Mouse (Mus musculus): Measurements from ENCODE around the gene Bora. TPM values are rescaled to one million over a fixed set of nuclear protein-coding genes. Genes with fewer than 3 reads are reported as not detected.

The Bora gene
- polyA plus RNA-seq, 1 experiment from 2014 or later: 74.0 TPM

- DNase-seq (ENCODE audit: low spot score): no peak
- no peak overlapping the region for H3K27ac ChIP-seq (replicated peaks; ENCODE audit: low read depth, low read length)
- ATAC-seq (replicated peaks; ENCODE audit: insufficient number of reproducible peaks, low FRiP score, low TSS enrichment, low read depth): no peak
- peaks cover 2% of the 10 kb centered on the region for H3K36me3 ChIP-seq (replicated peaks; ENCODE audit: control insufficient read depth, insufficient read depth, low read depth, low read length)
- no peaks in the 10 kb centered on the region for H3K4me1 ChIP-seq (ENCODE audit: control insufficient read depth, insufficient read depth, low read length)
- H3K27me3 ChIP-seq (ENCODE audit: control insufficient read depth, insufficient read depth, low read length): no peaks in the 10 kb centered on the region
- H3K4me3 ChIP-seq (ENCODE audit: low read depth, low read length): no peak overlapping the region
- H3K9ac ChIP-seq (replicated peaks; ENCODE audit: low read length): no peak overlapping the region
- WGBS: 92% methylated on average over 6 of the region's 6 CpGs
- H3K4me2 ChIP-seq (ENCODE audit: low read depth, low read length): no peak overlapping the region
- H3K9me3 ChIP-seq (replicated peaks; ENCODE audit: control insufficient read depth, low read length): no peaks in the 10 kb centered on the region
Observed at GRCm38 (mm10) chr14:99108762-99109161, 62.7 kb downstream of the Bora start.

GRCm38 (mm10) chr14:99117576-99117975 lies 71.6 kb downstream of the Bora start:
- no peak overlapping the region for H3K9ac ChIP-seq (replicated peaks; ENCODE audit: low read length)
- DNase-seq (ENCODE audit: low spot score) (no peak), ATAC-seq (replicated peaks; ENCODE audit: insufficient number of reproducible peaks, low FRiP score, low TSS enrichment, low read depth) (no peak)
- no peaks in the 10 kb centered on the region for H3K9me3 ChIP-seq (replicated peaks; ENCODE audit: control insufficient read depth, low read length)
- no peaks in the 10 kb centered on the region for H3K36me3 ChIP-seq (replicated peaks; ENCODE audit: control insufficient read depth, insufficient read depth, low read depth, low read length)
- no peaks in the 10 kb centered on the region for H3K4me1 ChIP-seq (ENCODE audit: control insufficient read depth, insufficient read depth, low read length)
- whole genome bisulfite sequencing: 80% methylated on average over 4 of the region's 4 CpGs
- H3K27me3 ChIP-seq (ENCODE audit: control insufficient read depth, insufficient read depth, low read length): no peaks in the 10 kb centered on the region
- no peak overlapping the region for H3K4me3 ChIP-seq (ENCODE audit: low read depth, low read length)
- H3K4me2 ChIP-seq (ENCODE audit: low read depth, low read length): no peak overlapping the region
- H3K27ac ChIP-seq (replicated peaks; ENCODE audit: low read depth, low read length): no peak overlapping the region

- H3K36me3 ChIP-seq (replicated peaks; ENCODE audit: control insufficient read depth, insufficient read depth, low read depth, low read length): no peaks in the 10 kb centered on the region
- no peaks in the 10 kb centered on the region for H3K4me1 ChIP-seq (ENCODE audit: control insufficient read depth, insufficient read depth, low read length)
- no peak overlapping the region for H3K27ac ChIP-seq (replicated peaks; ENCODE audit: low read depth, low read length)
- H3K4me3 ChIP-seq (ENCODE audit: low read depth, low read length): no peak overlapping the region
- DNase-seq (ENCODE audit: low spot score): no peak
- H3K9ac ChIP-seq (replicated peaks; ENCODE audit: low read length): no peak overlapping the region
- H3K27me3 ChIP-seq (ENCODE audit: control insufficient read depth, insufficient read depth, low read length): no peaks in the 10 kb centered on the region
- no peak overlapping the region for H3K4me2 ChIP-seq (ENCODE audit: low read depth, low read length)
- 91% methylated on average over 11 of the region's 11 CpGs for WGBS
- no peak for ATAC-seq (replicated peaks; ENCODE audit: insufficient number of reproducible peaks, low FRiP score, low TSS enrichment, low read depth)
- H3K9me3 ChIP-seq (replicated peaks; ENCODE audit: control insufficient read depth, low read length): no peaks in the 10 kb centered on the region
Observed at GRCm38 (mm10) chr14:99121584-99122339, 75.7 kb downstream of the Bora start.

GRCm38 (mm10) chr14:99124076-99124475 lies 78.1 kb downstream of the Bora start:
- Histone ChIP-seq H3K4me2 (ENCODE audit: low read depth, low read length) (no peak overlapping the region), H3K4me1 (ENCODE audit: control insufficient read depth, insufficient read depth, low read length) (no peaks in the 10 kb centered on the region), H3K27me3 (ENCODE audit: control insufficient read depth, insufficient read depth, low read length) (no peaks in the 10 kb centered on the region), H3K9me3 (replicated peaks; ENCODE audit: control insufficient read depth, low read length) (no peaks in the 10 kb centered on the region), H3K27ac (replicated peaks; ENCODE audit: low read depth, low read length) (no peak overlapping the region), H3K36me3 (replicated peaks; ENCODE audit: control insufficient read depth, insufficient read depth, low read depth, low read length) (no peaks in the 10 kb centered on the region), H3K9ac (replicated peaks; ENCODE audit: low read length) (no peak overlapping the region), H3K4me3 (ENCODE audit: low read depth, low read length) (no peak overlapping the region)
- DNase-seq (ENCODE audit: low spot score): no peak
- 88% methylated on average over 4 of the region's 4 CpGs for WGBS
- no peak for ATAC-seq (replicated peaks; ENCODE audit: insufficient number of reproducible peaks, low FRiP score, low TSS enrichment, low read depth)

Other genes starting within 250 kb of the Bora start
- 2.5 TPM in 1 of 2 replicates, not detected in the other for gene Rpl36a-ps1, start 51.9 kb upstream of the Bora start, polyA plus RNA-seq (2014; fragmentation: Nextera tagmentation; extraction: Ambion mirVana)
- gene Mzt1, start 88 bp upstream of the Bora start, polyA plus RNA-seq (2014; fragmentation: Nextera tagmentation; extraction: Ambion mirVana): 95.2 and 107 TPM in 2 replicates
- 26.8 and 28.1 TPM in 2 replicates for gene Pibf1, start 53.2 kb downstream of the Bora start, polyA plus RNA-seq (2014; fragmentation: Nextera tagmentation; extraction: Ambion mirVana)
- 54.1 and 56.4 TPM in 2 replicates for gene Dis3, start 53.5 kb downstream of the Bora start, polyA plus RNA-seq (2014; fragmentation: Nextera tagmentation; extraction: Ambion mirVana)

All from embryonic facial prominence, embryonic 11.5 days (tissue).